Mouse (Mus musculus): ENCODE measurements around the gene Cbx4.

Gene Cbx4

GRCm38 (mm10) chr11:119084446-119085278 lies 1.4 kb downstream of the Cbx4 start:
- DNase-seq (ENCODE audit: low read depth, low spot score): no peak

- DNase-seq (ENCODE audit: low read depth, low spot score): no peak
These were observed 2.1 kb downstream of the Cbx4 start for GRCm38 (mm10) chr11:119083724-119084445.

- no peak for DNase-seq (ENCODE audit: low read depth, low spot score)
These were observed 3.1 kb downstream of the Cbx4 start for GRCm38 (mm10) chr11:119082638-119083599.

- DNase-seq (ENCODE audit: low read depth, low spot score): no peak
These were observed 4.0 kb downstream of the Cbx4 start for GRCm38 (mm10) chr11:119081839-119082637.

GRCm38 (mm10) chr11:119081148-119081838 lies 4.7 kb downstream of the Cbx4 start:
- DNase-seq (ENCODE audit: low read depth, low spot score): no peak

GRCm38 (mm10) chr11:119080461-119081147 lies 5.4 kb downstream of the Cbx4 start:
- DNase-seq (ENCODE audit: low read depth, low spot score): no peak

GRCm38 (mm10) chr11:119079445-119079837 lies 6.6 kb downstream of the Cbx4 start:
- no peak for DNase-seq (ENCODE audit: low read depth, low spot score)

GRCm38 (mm10) chr11:119078691-119079444 lies 7.2 kb downstream of the Cbx4 start:
- no peak for DNase-seq (ENCODE audit: low read depth, low spot score)

GRCm38 (mm10) chr11:119077755-119078154 lies 8.3 kb downstream of the Cbx4 start:
- no peak for DNase-seq (ENCODE audit: low read depth, low spot score)

- no peak for DNase-seq (ENCODE audit: low read depth, low spot score)
These were observed 10.2 kb downstream of the Cbx4 start for GRCm38 (mm10) chr11:119075805-119076204.

GRCm38 (mm10) chr11:119073876-119074433 lies 12.1 kb downstream of the Cbx4 start:
- no peak for DNase-seq (ENCODE audit: low read depth, low spot score)

GRCm38 (mm10) chr11:119072986-119073385 lies 13.0 kb downstream of the Cbx4 start:
- DNase-seq (ENCODE audit: low read depth, low spot score): no peak

GRCm38 (mm10) chr11:119072239-119072638 lies 13.8 kb downstream of the Cbx4 start:
- DNase-seq (ENCODE audit: low read depth, low spot score): no peak

- no peak for DNase-seq (ENCODE audit: low read depth, low spot score)
These were observed 19.2 kb downstream of the Cbx4 start for GRCm38 (mm10) chr11:119066841-119067240.

- no peak for DNase-seq (ENCODE audit: low read depth, low spot score)
These were observed 26.8 kb downstream of the Cbx4 start for GRCm38 (mm10) chr11:119059256-119059655.

- DNase-seq (ENCODE audit: low read depth, low spot score): no peak
These were observed 27.7 kb downstream of the Cbx4 start for GRCm38 (mm10) chr11:119058041-119058995.

- DNase-seq (ENCODE audit: low read depth, low spot score): no peak
These were observed 28.7 kb downstream of the Cbx4 start for GRCm38 (mm10) chr11:119057291-119057690.

Measured in c-Kit-negative CD71-positive TER-119-positive erythroid progenitor cells, embryonic 14.5 days (primary cell).